ENCODE assay signal across 8 mouse cellular contexts in genomic region chr6:125096597-125097345, GRCm38 (mm10). TPM values are rescaled to one million over a fixed set of nuclear protein-coding genes. Genes with fewer than 3 reads are reported as not detected.
A peak's percentile ranks its signal among the peaks of the same experiment; 100 is the strongest.
DNase-seq lines count a peak whose midpoint lies in the region; ATAC-seq and TF ChIP-seq lines count a peak whose summit lies in the region.

No protein-coding gene starts in this region.

- no peak for TF ChIP-seq EP300 in liver, embryonic 14.5 days (IDR thresholded peaks at IDR 0.05; ENCODE audit: low read depth)

- peak overlapping the region; percentile 91 for H3K27ac ChIP-seq in intestine, postnatal 0 days (ENCODE audit: low read depth, low read length)
- peak overlapping the region; percentile 82 for H3K27ac ChIP-seq in liver, embryonic 14.5 days

- H3K36me3 ChIP-seq in intestine, postnatal 0 days (ENCODE audit: control insufficient read depth, insufficient read depth): peaks cover 23% of the 10 kb centered on the region
- peaks cover 33% of the 10 kb centered on the region for H3K36me3 ChIP-seq in liver, embryonic 14.5 days (replicated peaks; ENCODE audit: control insufficient read depth, insufficient read depth, low read depth)

- no peaks in the 10 kb centered on the region for H3K9me3 ChIP-seq in intestine, postnatal 0 days (ENCODE audit: control insufficient read depth)
- H3K9me3 ChIP-seq in liver, embryonic 14.5 days (ENCODE audit: control insufficient read depth, low read length): no peaks in the 10 kb centered on the region

- 0% methylated on average over 42 of the region's 44 CpGs for WGBS in intestine, postnatal 0 days
- 1% methylated on average over 41 of the region's 44 CpGs for WGBS in liver, embryonic 14.5 days (ENCODE audit: insufficient replicate concordance)

- H3K4me1 ChIP-seq in intestine, postnatal 0 days (replicated peaks; ENCODE audit: control insufficient read depth, insufficient read depth, low read length): peaks cover 12% of the 10 kb centered on the region; the same call in 1 of the 2 replicates
- H3K4me1 ChIP-seq in liver, embryonic 14.5 days (replicated peaks; ENCODE audit: control insufficient read depth in 2 of 2, insufficient read depth in 2 of 2, low read length in 1 of 2): peaks cover 30% of the 10 kb centered on the region in 2 experiments

- DNase-seq in spleen, adult 18-20 months: peak; percentile 57 to 63
- DNase-seq in spleen, adult 12 weeks (ENCODE audit: low spot score): no peak
- DNase-seq in cerebellum, postnatal 25 days: peak; percentile 75 to 81
- DNase-seq in heart, adult 11 months: peak; percentile 98
- DNase-seq in liver, embryonic 14.5 days (ENCODE audit: low read depth in 3 of 3, low spot score in 3 of 3): no peak
- peak; percentile 72 for DNase-seq in neural tube, embryonic 10.5 days (ENCODE audit: extremely low spot score, low spot score)
- peak; percentile 85 for DNase-seq in testis, postnatal 10 days (ENCODE audit: low spot score)

- no peak for TF ChIP-seq CTCF in intestine, postnatal 0 days (IDR thresholded peaks at IDR 0.05; ENCODE audit: low read depth)
- TF ChIP-seq CTCF in liver, embryonic 14.5 days (IDR thresholded peaks at IDR 0.05; ENCODE audit: low read depth): no peak

- peak overlapping the region; percentile 79 for H3K4me3 ChIP-seq in intestine, postnatal 0 days (ENCODE audit: low read depth, low read length)
- H3K4me3 ChIP-seq in liver, embryonic 14.5 days (ENCODE audit: insufficient read depth in 1 of 2, low read depth in 2 of 2, low read length in 2 of 2): peak overlapping the region; percentile 85 to 88

- peak overlapping the region; percentile 91 for H3K9ac ChIP-seq in intestine, postnatal 0 days (ENCODE audit: low read depth, low read length)
- peak overlapping the region; percentile 88 for H3K9ac ChIP-seq in liver, embryonic 14.5 days (replicated peaks)

- peak overlapping the region; percentile 70 for H3K4me2 ChIP-seq in intestine, postnatal 0 days (replicated peaks; ENCODE audit: low read depth)
- peak overlapping the region; percentile 89 for H3K4me2 ChIP-seq in liver, embryonic 14.5 days (ENCODE audit: low read depth)

- ATAC-seq in intestine, postnatal 0 days: peak; percentile 41
- peak; percentile 27 for ATAC-seq in liver, embryonic 14.5 days (ENCODE audit: insufficient read depth)

- no peaks in the 10 kb centered on the region for H3K27me3 ChIP-seq in intestine, postnatal 0 days (replicated peaks; ENCODE audit: control insufficient read depth, insufficient read depth, low read length)
- no peaks in the 10 kb centered on the region for H3K27me3 ChIP-seq in liver, embryonic 14.5 days (ENCODE audit: control insufficient read depth, insufficient read depth, low read length)

RNA-seq across cellular contexts. Expression of gene Chd4, which starts 1.0 kb away (rescaled TPM):
- polyA plus RNA-seq in intestine, postnatal 0 days (2015; fragmentation: Nextera tagmentation; extraction: Ambion mirVana): 30.7 and 34.2 TPM in 2 replicates
- 13.9 and 24.7 TPM in 2 replicates for polyA plus RNA-seq in liver, embryonic 14.5 days (2012; rRNA removed)
- polyA plus RNA-seq in liver, embryonic 14.5 days (2014; fragmentation: Nextera tagmentation; extraction: Ambion mirVana): 19.7 and 24.3 TPM in 2 replicates

RNA-seq across cellular contexts. Expression of gene Lpar5, which starts 29.1 kb away (rescaled TPM):
- polyA plus RNA-seq in intestine, postnatal 0 days (2015; fragmentation: Nextera tagmentation; extraction: Ambion mirVana): 9.2 and 9.9 TPM in 2 replicates
- polyA plus RNA-seq in liver, embryonic 14.5 days (2012; rRNA removed): 1.6 and 1.8 TPM in 2 replicates
- 0.68 and 1.0 TPM in 2 replicates for polyA plus RNA-seq in liver, embryonic 14.5 days (2014; fragmentation: Nextera tagmentation; extraction: Ambion mirVana)

RNA-seq across cellular contexts. Expression of gene Nop2, which starts 34.9 kb away (rescaled TPM):
- polyA plus RNA-seq in intestine, postnatal 0 days (2015; fragmentation: Nextera tagmentation; extraction: Ambion mirVana): 21.9 and 22.6 TPM in 2 replicates
- polyA plus RNA-seq in liver, embryonic 14.5 days (2012; rRNA removed): 18.9 and 24.5 TPM in 2 replicates
- 33.1 and 33.7 TPM in 2 replicates for polyA plus RNA-seq in liver, embryonic 14.5 days (2014; fragmentation: Nextera tagmentation; extraction: Ambion mirVana)

RNA-seq across cellular contexts. Expression of gene Acrbp, which starts 47.3 kb away (rescaled TPM):
- polyA plus RNA-seq in intestine, postnatal 0 days (2015; fragmentation: Nextera tagmentation; extraction: Ambion mirVana): 3.1 and 4.1 TPM in 2 replicates
- 2.1 and 3.1 TPM in 2 replicates for polyA plus RNA-seq in liver, embryonic 14.5 days (2012; rRNA removed)
- 1.3 and 2.0 TPM in 2 replicates for polyA plus RNA-seq in liver, embryonic 14.5 days (2014; fragmentation: Nextera tagmentation; extraction: Ambion mirVana)

RNA-seq across cellular contexts. Expression of gene Iffo1, which starts 48.3 kb away (rescaled TPM):
- 3.2 and 3.9 TPM in 2 replicates for polyA plus RNA-seq in intestine, postnatal 0 days (2015; fragmentation: Nextera tagmentation; extraction: Ambion mirVana)
- polyA plus RNA-seq in liver, embryonic 14.5 days (2012; rRNA removed): 4.8 and 6.0 TPM in 2 replicates
- polyA plus RNA-seq in liver, embryonic 14.5 days (2014; fragmentation: Nextera tagmentation; extraction: Ambion mirVana): 1.8 and 3.7 TPM in 2 replicates

Comparison
In these comparisons a context has a peak if more than half of its experiments do, and no peak if none do; other contexts are left out.
1. DNase-seq: peak in spleen, adult 18-20 months (2 of 2), cerebellum, postnatal 25 days (2 of 2), heart, adult 11 months (single experiment), neural tube, embryonic 10.5 days (single experiment) and testis, postnatal 10 days (single experiment); none in spleen, adult 12 weeks (single experiment) and liver, embryonic 14.5 days (0 of 3).